Mouse (Mus musculus): ENCODE measurements at regions not wholly inside any gene's neighbourhood (a gene's known extent, or its start where the extent isn't known, plus 50 kb on each side); places are given as distances from the start of the nearest gene placed in this dataset.

DNA sequence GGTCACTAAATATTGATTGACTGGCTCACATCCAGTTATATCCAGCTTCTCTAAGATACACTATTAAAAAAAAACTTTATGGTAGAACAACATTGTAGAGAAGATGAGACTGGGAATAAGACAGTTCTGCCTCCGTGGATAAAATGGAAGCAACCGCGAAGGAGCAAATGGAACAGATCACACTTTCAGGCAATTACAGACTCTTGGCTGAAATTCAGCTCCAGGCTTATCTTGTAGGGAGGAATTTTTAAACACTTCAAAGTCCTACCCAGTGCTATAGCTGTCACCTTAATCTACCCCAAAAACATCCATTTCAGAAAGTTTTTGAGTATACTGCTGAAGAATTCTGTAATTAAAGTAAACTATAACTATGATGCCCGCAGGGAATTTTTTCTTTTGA, 2745.2 kb upstream of the Gm7489 start:
- no peak for TF ChIP-seq POLR2A (IDR thresholded peaks at IDR 0.05; ENCODE audit: borderline replicate concordance, extremely low read depth, insufficient read depth, insufficient read length)
- Histone ChIP-seq H3K4me3 (replicated peaks; ENCODE audit: low read length) (no peak overlapping the region), H3K27me3 (ENCODE audit: control insufficient read depth, insufficient read depth, low read length) (no peaks in the 10 kb centered on the region), H3K4me1 (ENCODE audit: control insufficient read depth, insufficient read depth, low read length) (no peaks in the 10 kb centered on the region; the same call in 1 of the 2 replicates), H3K9me3 (ENCODE audit: control insufficient read depth, low read length) (no peaks in the 10 kb centered on the region), H3K27ac (replicated peaks; ENCODE audit: low read depth, low read length) (no peak overlapping the region), H3K9ac (ENCODE audit: low read depth, low read length, severe bottlenecking) (no peak overlapping the region), H3K4me2 (replicated peaks; ENCODE audit: low read depth, low read length, severe bottlenecking) (no peak overlapping the region), H3K36me3 (ENCODE audit: control insufficient read depth, insufficient read depth, low read length) (no peaks in the 10 kb centered on the region)
- no peak for DNase-seq (ENCODE audit: low spot score)
- no peak for ATAC-seq (ENCODE audit: low FRiP score, low read depth)
- 66% methylated on average over 4 of the region's 4 CpGs for WGBS

DNA sequence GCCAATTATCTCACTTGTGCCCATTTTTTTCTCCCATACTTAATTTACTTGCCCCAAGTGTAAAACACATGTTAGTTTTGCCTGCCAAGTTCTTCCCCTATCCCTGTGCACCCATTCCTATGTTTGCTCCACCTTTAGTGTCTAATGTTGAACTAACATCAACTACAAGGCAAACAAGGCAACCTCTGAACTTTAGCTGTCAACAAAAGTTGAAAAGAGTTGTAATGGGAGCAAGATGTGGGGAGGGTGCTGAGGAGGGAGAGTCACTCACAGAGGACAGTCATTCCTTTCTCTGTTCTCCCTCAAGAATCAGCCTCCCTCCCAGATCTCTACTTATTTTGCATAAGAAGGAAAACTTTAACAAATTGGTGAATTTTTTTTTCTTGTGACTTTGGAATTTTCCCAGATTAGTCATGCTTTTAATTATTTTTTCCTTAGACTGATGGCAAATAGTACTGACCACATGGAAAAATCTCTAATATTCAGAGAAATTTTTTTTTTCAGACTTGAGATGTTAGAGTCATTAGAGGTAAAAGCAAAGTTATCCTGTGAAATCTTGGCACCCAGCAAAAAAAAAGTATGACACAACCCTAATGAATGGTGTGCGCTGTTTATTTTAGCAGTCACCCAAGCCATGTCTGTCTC, 2710.6 kb upstream of the Gm7489 start:
- TF ChIP-seq POLR2A (IDR thresholded peaks at IDR 0.05; ENCODE audit: borderline replicate concordance, extremely low read depth, insufficient read depth, insufficient read length): no peak
- no peak overlapping the region for H3K4me2 ChIP-seq (replicated peaks; ENCODE audit: low read depth, low read length, severe bottlenecking)
- H3K9me3 ChIP-seq (ENCODE audit: control insufficient read depth, low read length): no peaks in the 10 kb centered on the region
- no peaks in the 10 kb centered on the region for H3K27me3 ChIP-seq (ENCODE audit: control insufficient read depth, insufficient read depth, low read length)
- H3K36me3 ChIP-seq (ENCODE audit: control insufficient read depth, insufficient read depth, low read length): no peaks in the 10 kb centered on the region
- ATAC-seq (ENCODE audit: low FRiP score, low read depth): no peak
- H3K27ac ChIP-seq (replicated peaks; ENCODE audit: low read depth, low read length): no peak overlapping the region
- no peak overlapping the region for H3K4me3 ChIP-seq (replicated peaks; ENCODE audit: low read length)
- no peak for DNase-seq (ENCODE audit: low spot score)
- WGBS: 92% methylated on average over 1 of the region's 1 CpGs
- no peak overlapping the region for H3K9ac ChIP-seq (ENCODE audit: low read depth, low read length, severe bottlenecking)
- H3K4me1 ChIP-seq (ENCODE audit: control insufficient read depth, insufficient read depth, low read length): no peaks in the 10 kb centered on the region

DNA sequence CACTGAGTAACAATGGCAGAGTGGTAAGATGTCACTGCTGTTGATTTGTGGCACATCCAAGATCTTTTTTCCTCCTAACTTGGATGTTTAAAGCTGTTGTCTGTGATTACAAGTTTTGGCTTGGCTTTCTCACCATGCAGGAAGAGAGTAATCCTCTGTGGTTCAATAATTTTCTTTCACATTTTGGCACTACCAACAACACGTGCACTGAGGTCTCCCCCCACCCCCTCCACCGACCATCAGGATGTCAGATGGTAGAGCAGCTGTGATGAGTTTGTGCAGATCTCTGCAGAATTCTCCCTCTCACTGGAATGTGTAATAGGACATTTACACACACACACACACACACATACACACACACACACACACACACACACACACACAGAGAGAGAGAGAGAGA, 2708.2 kb upstream of the Gm7489 start:
- TF ChIP-seq POLR2A (IDR thresholded peaks at IDR 0.05; ENCODE audit: borderline replicate concordance, extremely low read depth, insufficient read depth, insufficient read length): no peak
- Histone ChIP-seq H3K27ac (replicated peaks; ENCODE audit: low read depth, low read length) (no peak overlapping the region), H3K9me3 (ENCODE audit: control insufficient read depth, low read length) (no peaks in the 10 kb centered on the region), H3K27me3 (ENCODE audit: control insufficient read depth, insufficient read depth, low read length) (no peaks in the 10 kb centered on the region), H3K9ac (ENCODE audit: low read depth, low read length, severe bottlenecking) (no peak overlapping the region), H3K36me3 (ENCODE audit: control insufficient read depth, insufficient read depth, low read length) (no peaks in the 10 kb centered on the region), H3K4me2 (replicated peaks; ENCODE audit: low read depth, low read length, severe bottlenecking) (no peak overlapping the region), H3K4me1 (ENCODE audit: control insufficient read depth, insufficient read depth, low read length) (no peaks in the 10 kb centered on the region), H3K4me3 (replicated peaks; ENCODE audit: low read length) (no peak overlapping the region)
- WGBS: 47% methylated on average over 2 of the region's 2 CpGs
- DNase-seq (ENCODE audit: low spot score): no peak
- no peak for ATAC-seq (ENCODE audit: low FRiP score, low read depth)

DNA sequence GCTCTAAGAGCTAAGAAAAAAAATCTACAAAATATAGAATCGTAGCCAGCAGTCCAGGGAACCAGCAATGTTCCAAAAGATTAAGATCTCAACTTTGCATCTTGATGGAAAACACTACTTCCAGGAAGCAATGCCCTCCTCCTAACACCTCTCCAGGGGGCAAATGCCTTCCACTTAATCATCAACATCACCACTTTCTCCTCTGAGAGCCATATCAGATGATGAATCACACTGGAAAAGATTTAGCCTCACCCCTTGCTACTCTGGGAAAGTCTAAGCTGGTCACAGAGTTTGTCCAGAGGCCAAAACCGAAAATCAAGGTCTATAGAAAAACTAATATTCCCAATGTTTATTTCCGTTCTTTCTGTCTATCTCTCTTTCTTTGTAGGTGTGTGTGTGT, 2695.6 kb upstream of the Gm7489 start:
- 86% methylated on average over 3 of the region's 3 CpGs for WGBS

DNA sequence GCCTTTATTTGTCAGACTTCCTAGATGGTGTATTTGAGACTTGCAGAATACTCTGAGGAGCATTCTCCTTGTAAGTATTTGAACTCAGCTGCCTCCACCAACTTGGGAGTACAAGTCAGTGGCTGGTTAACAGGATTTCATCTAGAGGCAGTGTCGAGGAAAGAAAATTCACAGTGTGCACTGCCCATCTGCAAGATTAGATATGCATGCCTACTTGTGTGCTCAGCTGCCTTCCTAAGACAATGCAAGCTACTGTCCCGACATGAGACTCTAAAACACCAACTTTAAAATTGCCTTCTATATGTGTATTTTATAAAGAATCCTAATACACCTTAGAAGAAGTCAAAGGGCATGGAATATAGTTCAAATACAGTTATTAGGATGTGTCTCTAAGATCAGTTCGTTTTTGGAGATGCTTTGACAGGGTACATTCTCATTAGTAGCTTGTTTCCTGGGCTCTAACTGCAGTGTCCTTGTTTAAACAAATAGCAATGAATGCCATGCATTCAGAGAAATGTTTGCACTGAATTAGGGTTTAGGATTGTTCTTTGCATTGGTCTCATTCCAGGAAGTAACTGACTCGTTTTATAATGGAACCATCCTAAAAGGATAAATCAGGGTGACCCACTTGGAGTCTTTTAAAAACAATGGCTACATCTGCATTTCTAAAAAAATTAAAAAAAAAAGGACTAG, 2687.1 kb upstream of the Gm7489 start:
- H3K9ac ChIP-seq (ENCODE audit: low read depth, low read length, severe bottlenecking): no peak overlapping the region
- no peaks in the 10 kb centered on the region for H3K9me3 ChIP-seq (ENCODE audit: control insufficient read depth, low read length)
- WGBS: 54% methylated on average over 4 of the region's 4 CpGs
- ATAC-seq (ENCODE audit: low FRiP score, low read depth) (no peak), DNase-seq (ENCODE audit: low spot score) (no peak)
- H3K27ac ChIP-seq (replicated peaks; ENCODE audit: low read depth, low read length): no peak overlapping the region
- no peaks in the 10 kb centered on the region for H3K4me1 ChIP-seq (ENCODE audit: control insufficient read depth, insufficient read depth, low read length)
- H3K36me3 ChIP-seq (ENCODE audit: control insufficient read depth, insufficient read depth, low read length): no peaks in the 10 kb centered on the region
- no peaks in the 10 kb centered on the region for H3K27me3 ChIP-seq (ENCODE audit: control insufficient read depth, insufficient read depth, low read length)
- no peak overlapping the region for H3K4me2 ChIP-seq (replicated peaks; ENCODE audit: low read depth, low read length, severe bottlenecking)
- no peak overlapping the region for H3K4me3 ChIP-seq (replicated peaks; ENCODE audit: low read length)
- no peak for TF ChIP-seq POLR2A (IDR thresholded peaks at IDR 0.05; ENCODE audit: borderline replicate concordance, extremely low read depth, insufficient read depth, insufficient read length)

More for the DNA sequence above, 2695.6 kb upstream of the Gm7489 start:
- ATAC-seq (ENCODE audit: low FRiP score, low read depth) (no peak), DNase-seq (ENCODE audit: low spot score) (no peak)
- H3K36me3 ChIP-seq (ENCODE audit: control insufficient read depth, insufficient read depth, low read length): no peaks in the 10 kb centered on the region
- H3K27ac ChIP-seq (replicated peaks; ENCODE audit: low read depth, low read length): no peak overlapping the region
- H3K4me2 ChIP-seq (replicated peaks; ENCODE audit: low read depth, low read length, severe bottlenecking): no peak overlapping the region
- H3K9me3 ChIP-seq (ENCODE audit: control insufficient read depth, low read length): no peaks in the 10 kb centered on the region
- no peak overlapping the region for H3K9ac ChIP-seq (ENCODE audit: low read depth, low read length, severe bottlenecking)
- no peak overlapping the region for H3K4me3 ChIP-seq (replicated peaks; ENCODE audit: low read length)
- no peak for TF ChIP-seq POLR2A (IDR thresholded peaks at IDR 0.05; ENCODE audit: borderline replicate concordance, extremely low read depth, insufficient read depth, insufficient read length)
- no peaks in the 10 kb centered on the region for H3K4me1 ChIP-seq (ENCODE audit: control insufficient read depth, insufficient read depth, low read length)
- no peaks in the 10 kb centered on the region for H3K27me3 ChIP-seq (ENCODE audit: control insufficient read depth, insufficient read depth, low read length)

Measured in limb, embryonic 14.5 days (tissue).